Mouse (Mus musculus): ENCODE data around the gene Top3a. TPM values are rescaled to one million over a fixed set of nuclear protein-coding genes. Genes with fewer than 3 reads are reported as not detected.

Top3a gene
- polyA plus RNA-seq, 1 experiment from 2014 or later, result 10.5 TPM

DNA sequence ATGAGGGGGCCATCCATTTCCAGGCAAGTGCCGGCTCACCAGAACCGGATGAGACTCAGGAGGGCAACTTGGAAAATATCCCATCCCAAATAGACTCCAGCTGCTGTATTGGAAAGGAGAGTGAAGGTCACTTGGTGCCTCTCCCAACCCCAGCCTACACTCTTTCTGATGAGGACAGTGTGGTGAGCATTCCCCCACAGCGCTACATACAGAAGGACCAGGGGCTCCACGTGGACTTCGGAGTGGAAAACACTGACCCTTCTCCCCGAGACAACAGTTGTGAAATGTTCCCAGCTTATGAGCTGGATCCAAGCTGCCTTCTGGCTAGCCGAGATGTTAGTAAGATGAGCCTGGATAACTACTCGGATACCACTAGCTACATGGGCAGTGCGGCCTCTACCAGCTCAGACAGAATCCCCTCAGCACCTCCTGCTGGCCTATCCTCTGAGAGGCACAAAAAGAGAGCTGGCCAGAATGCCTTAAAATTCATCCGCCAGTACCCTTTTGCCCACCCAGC is 2.6 kb upstream of the Top3a start:
- no peak for ATAC-seq (replicated peaks; ENCODE audit: insufficient number of reproducible peaks, low FRiP score, low TSS enrichment)
- H3K36me3 ChIP-seq (ENCODE audit: control insufficient read depth, insufficient read depth, low read length), result peaks cover 8% of the 10 kb centered on the region
- 87% methylated on average over 10 of the region's 10 CpGs for WGBS (ENCODE audit: insufficient replicate concordance)
- peak overlapping the region; percentile 58 for H3K4me2 ChIP-seq
- H3K27ac ChIP-seq (ENCODE audit: low read depth, low read length), result no peak overlapping the region
- no peaks in the 10 kb centered on the region for H3K27me3 ChIP-seq (ENCODE audit: control insufficient read depth, insufficient read depth, low read length)
- peak overlapping the region; percentile 44; the same call in 1 of the 2 replicates for H3K9ac ChIP-seq (ENCODE audit: low read depth, low read length)
- 0 out of 2 replicates have a peak overlapping the region, but pooled peaks have one; percentile 10 for H3K4me3 ChIP-seq (ENCODE audit: low read depth, low read length)
- peaks cover 53% of the 10 kb centered on the region for H3K4me1 ChIP-seq (ENCODE audit: control insufficient read depth, insufficient read depth, low read length)
- H3K9me3 ChIP-seq (replicated peaks; ENCODE audit: control insufficient read depth, low read length), result no peaks in the 10 kb centered on the region

GRCm38 (mm10) chr11:60777801-60778370 is 721 bp upstream of the Top3a start:
- no peak for ATAC-seq (replicated peaks; ENCODE audit: insufficient number of reproducible peaks, low FRiP score, low TSS enrichment)
- 21% methylated on average over 16 of the region's 16 CpGs for WGBS (ENCODE audit: insufficient replicate concordance)
- Histone ChIP-seq H3K4me1 (ENCODE audit: control insufficient read depth, insufficient read depth, low read length) (peaks cover 53% of the 10 kb centered on the region), H3K9me3 (replicated peaks; ENCODE audit: control insufficient read depth, low read length) (no peaks in the 10 kb centered on the region), H3K27ac (ENCODE audit: low read depth, low read length) (peak overlapping the region; percentile 84), H3K27me3 (ENCODE audit: control insufficient read depth, insufficient read depth, low read length) (no peaks in the 10 kb centered on the region), H3K36me3 (ENCODE audit: control insufficient read depth, insufficient read depth, low read length) (no peaks in the 10 kb centered on the region), H3K4me3 (ENCODE audit: low read depth, low read length) (peak overlapping the region; percentile 86), H3K9ac (ENCODE audit: low read depth, low read length) (peak overlapping the region; percentile 83), H3K4me2 (peak overlapping the region; percentile 78)

GRCm38 (mm10) chr11:60776107-60776828 is 897 bp downstream of the Top3a start:
- H3K27ac ChIP-seq (ENCODE audit: low read depth, low read length), result peak overlapping the region; percentile 84
- H3K9ac ChIP-seq (ENCODE audit: low read depth, low read length), result peak overlapping the region; percentile 83
- no peaks in the 10 kb centered on the region for H3K9me3 ChIP-seq (replicated peaks; ENCODE audit: control insufficient read depth, low read length)
- no peaks in the 10 kb centered on the region for H3K36me3 ChIP-seq (ENCODE audit: control insufficient read depth, insufficient read depth, low read length)
- peaks cover 48% of the 10 kb centered on the region for H3K4me1 ChIP-seq (ENCODE audit: control insufficient read depth, insufficient read depth, low read length)
- H3K27me3 ChIP-seq (ENCODE audit: control insufficient read depth, insufficient read depth, low read length), result no peaks in the 10 kb centered on the region
- 4% methylated on average over 17 of the region's 17 CpGs for WGBS (ENCODE audit: insufficient replicate concordance)
- peak overlapping the region; percentile 86 for H3K4me3 ChIP-seq (ENCODE audit: low read depth, low read length)
- H3K4me2 ChIP-seq, result peak overlapping the region; percentile 78
- ATAC-seq (replicated peaks; ENCODE audit: insufficient number of reproducible peaks, low FRiP score, low TSS enrichment), result no peak

DNA sequence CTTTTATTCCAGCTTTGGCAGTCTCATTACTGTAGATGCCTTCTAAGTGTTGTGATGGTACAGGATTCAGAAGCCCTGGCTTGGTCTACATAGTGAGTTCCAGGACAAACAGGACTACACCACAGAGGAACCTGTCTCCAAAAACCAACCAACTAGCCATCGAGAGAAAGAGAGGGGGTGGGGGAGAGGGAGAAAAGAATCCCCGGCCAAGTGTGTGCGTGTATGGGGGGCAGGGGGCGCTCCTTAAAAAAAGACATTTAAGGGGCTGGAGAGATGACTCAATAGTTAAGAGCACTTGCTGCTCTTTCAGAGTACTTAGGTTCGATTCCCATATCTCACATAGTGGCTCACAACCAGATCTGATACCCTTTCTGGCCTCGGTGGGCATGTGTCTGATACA is 1.6 kb downstream of the Top3a start:
- no peaks in the 10 kb centered on the region for H3K9me3 ChIP-seq (replicated peaks; ENCODE audit: control insufficient read depth, low read length)
- H3K4me1 ChIP-seq (ENCODE audit: control insufficient read depth, insufficient read depth, low read length), result peaks cover 41% of the 10 kb centered on the region
- ATAC-seq (replicated peaks; ENCODE audit: insufficient number of reproducible peaks, low FRiP score, low TSS enrichment), result no peak
- no peaks in the 10 kb centered on the region for H3K27me3 ChIP-seq (ENCODE audit: control insufficient read depth, insufficient read depth, low read length)
- peak overlapping the region; percentile 84; the same call in 1 of the 2 replicates for H3K27ac ChIP-seq (ENCODE audit: low read depth, low read length)
- peak overlapping the region; percentile 78 for H3K4me2 ChIP-seq
- 40% methylated on average over 6 of the region's 6 CpGs for WGBS (ENCODE audit: insufficient replicate concordance)
- peak overlapping the region; percentile 86 for H3K4me3 ChIP-seq (ENCODE audit: low read depth, low read length)
- H3K36me3 ChIP-seq (ENCODE audit: control insufficient read depth, insufficient read depth, low read length), result no peaks in the 10 kb centered on the region
- H3K9ac ChIP-seq (ENCODE audit: low read depth, low read length), result peak overlapping the region; percentile 83

GRCm38 (mm10) chr11:60774841-60775240 is 2.3 kb downstream of the Top3a start:
- Histone ChIP-seq H3K36me3 (ENCODE audit: control insufficient read depth, insufficient read depth, low read length) (no peaks in the 10 kb centered on the region), H3K9me3 (replicated peaks; ENCODE audit: control insufficient read depth, low read length) (no peaks in the 10 kb centered on the region), H3K27ac (ENCODE audit: low read depth, low read length) (no peak overlapping the region), H3K4me1 (ENCODE audit: control insufficient read depth, insufficient read depth, low read length) (peaks cover 33% of the 10 kb centered on the region), H3K27me3 (ENCODE audit: control insufficient read depth, insufficient read depth, low read length) (no peaks in the 10 kb centered on the region), H3K9ac (ENCODE audit: low read depth, low read length) (no peak overlapping the region), H3K4me3 (ENCODE audit: low read depth, low read length) (peak overlapping the region; percentile 86), H3K4me2 (peak overlapping the region; percentile 78)
- 54% methylated on average over 1 of the region's 1 CpGs for WGBS (ENCODE audit: insufficient replicate concordance)
- no peak for ATAC-seq (replicated peaks; ENCODE audit: insufficient number of reproducible peaks, low FRiP score, low TSS enrichment)

DNA sequence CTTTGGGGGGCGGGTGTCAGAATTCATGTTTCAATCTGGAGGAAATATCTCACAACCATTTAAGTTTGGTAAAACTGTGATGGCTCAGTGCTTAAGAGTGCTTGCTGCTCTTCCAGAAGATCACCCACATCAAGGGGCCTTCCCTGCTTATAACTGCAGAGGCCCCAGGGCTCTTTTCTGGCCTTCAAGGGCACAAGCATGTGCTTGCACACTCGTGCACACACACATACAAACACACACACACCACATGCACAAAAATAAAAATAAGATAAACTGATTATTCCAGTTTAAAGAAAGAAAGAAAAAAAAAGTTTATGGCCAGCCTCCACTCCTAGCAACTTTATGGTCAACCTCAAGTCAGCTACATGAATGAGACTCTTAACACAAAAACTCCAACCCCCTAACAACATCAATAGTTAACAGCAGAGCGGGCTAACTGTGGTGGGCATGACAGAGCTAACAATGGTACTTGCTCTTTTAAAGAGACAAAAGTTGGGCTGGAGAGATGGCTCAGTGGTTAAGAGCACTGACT is 2.9 kb downstream of the Top3a start:
- no peak for ATAC-seq (replicated peaks; ENCODE audit: insufficient number of reproducible peaks, low FRiP score, low TSS enrichment)
- no peak overlapping the region for H3K4me3 ChIP-seq (ENCODE audit: low read depth, low read length)
- H3K36me3 ChIP-seq (ENCODE audit: control insufficient read depth, insufficient read depth, low read length), result no peaks in the 10 kb centered on the region
- H3K27me3 ChIP-seq (ENCODE audit: control insufficient read depth, insufficient read depth, low read length), result no peaks in the 10 kb centered on the region
- H3K4me2 ChIP-seq, result no peak overlapping the region
- H3K9me3 ChIP-seq (replicated peaks; ENCODE audit: control insufficient read depth, low read length), result no peaks in the 10 kb centered on the region
- H3K4me1 ChIP-seq (ENCODE audit: control insufficient read depth, insufficient read depth, low read length), result peaks cover 27% of the 10 kb centered on the region
- H3K9ac ChIP-seq (ENCODE audit: low read depth, low read length), result no peak overlapping the region
- WGBS (ENCODE audit: insufficient replicate concordance), result 84% methylated on average over 3 of the region's 3 CpGs
- H3K27ac ChIP-seq (ENCODE audit: low read depth, low read length), result no peak overlapping the region

GRCm38 (mm10) chr11:60772161-60772560 is 5.0 kb downstream of the Top3a start:
- H3K4me2 ChIP-seq, result no peak overlapping the region
- no peak for ATAC-seq (replicated peaks; ENCODE audit: insufficient number of reproducible peaks, low FRiP score, low TSS enrichment)
- no peak overlapping the region for H3K9ac ChIP-seq (ENCODE audit: low read depth, low read length)
- H3K36me3 ChIP-seq (ENCODE audit: control insufficient read depth, insufficient read depth, low read length), result no peaks in the 10 kb centered on the region
- H3K27ac ChIP-seq (ENCODE audit: low read depth, low read length), result no peak overlapping the region
- no peaks in the 10 kb centered on the region for H3K27me3 ChIP-seq (ENCODE audit: control insufficient read depth, insufficient read depth, low read length)
- 79% methylated on average over 4 of the region's 4 CpGs for WGBS (ENCODE audit: insufficient replicate concordance)
- no peaks in the 10 kb centered on the region for H3K9me3 ChIP-seq (replicated peaks; ENCODE audit: control insufficient read depth, low read length)
- H3K4me1 ChIP-seq (ENCODE audit: control insufficient read depth, insufficient read depth, low read length), result peaks cover 16% of the 10 kb centered on the region
- no peak overlapping the region for H3K4me3 ChIP-seq (ENCODE audit: low read depth, low read length)

GRCm38 (mm10) chr11:60770776-60771175 is 6.4 kb downstream of the Top3a start:
- Histone ChIP-seq H3K4me1 (ENCODE audit: control insufficient read depth, insufficient read depth, low read length) (peaks cover 10% of the 10 kb centered on the region), H3K36me3 (ENCODE audit: control insufficient read depth, insufficient read depth, low read length) (no peaks in the 10 kb centered on the region), H3K9ac (ENCODE audit: low read depth, low read length) (no peak overlapping the region), H3K27ac (ENCODE audit: low read depth, low read length) (no peak overlapping the region), H3K9me3 (replicated peaks; ENCODE audit: control insufficient read depth, low read length) (no peaks in the 10 kb centered on the region), H3K27me3 (ENCODE audit: control insufficient read depth, insufficient read depth, low read length) (no peaks in the 10 kb centered on the region), H3K4me2 (no peak overlapping the region), H3K4me3 (ENCODE audit: low read depth, low read length) (no peak overlapping the region)
- no peak for ATAC-seq (replicated peaks; ENCODE audit: insufficient number of reproducible peaks, low FRiP score, low TSS enrichment)
- WGBS (ENCODE audit: insufficient replicate concordance), result 89% methylated on average over 3 of the region's 3 CpGs

Data from heart, embryonic 11.5 days (tissue).